Mouse (Mus musculus): ENCODE results near the gene Bcl2l12. TPM values are rescaled to one million over a fixed set of nuclear protein-coding genes. Genes with fewer than 3 reads are reported as not detected.

The Bcl2l12 gene
- total RNA-seq, 2 experiments from 2014 or later = 3.8 to 5.1 TPM

- intact Hi-C loops (cut with DNase I) = no loop called here
- DNase-seq (ENCODE audit: extremely low spot score in 1 of 2, low spot score in 2 of 2) = peak in 1 of 2 experiments; percentile 16
These were observed 55.6 kb downstream of the Bcl2l12 start, which contains the start of gene Tsks for GRCm38 (mm10) chr7:44942904-44943303. Gene Tsks, plus strand, starts transcription at chr7:44943204.

Small RNA genes within 50 kb of the gene (microRNA-seq; reads per million reads assigned to microRNA genes)
- gene Mir7054 = 5.2 reads per million, percentile 18 among the genes with 10 or more reads in this experiment

Other genes with a start within 250 kb of the Bcl2l12 start
- gene Zfp473, start 247.7 kb downstream of the Bcl2l12 start, total RNA-seq (2021) = under 1 TPM; 0.79 to 0.81 TPM
- gene Nup62, start 182.6 kb downstream of the Bcl2l12 start, total RNA-seq (2021) = 10 to 100 TPM; 39.8 to 42.9 TPM
- gene Il4i1, start 182.3 kb downstream of the Bcl2l12 start, total RNA-seq (2021) = 1 to 10 TPM; 1.1 to 2.7 TPM
- 10 to 100 TPM; 23.6 to 24.1 TPM for gene Atf5, start 182.1 kb downstream of the Bcl2l12 start, total RNA-seq (2021)
- gene Akt1s1, start 149.7 kb downstream of the Bcl2l12 start, total RNA-seq (2021) = 10 to 100 TPM; 69.6 to 74.9 TPM
- gene Tbc1d17, start 149.6 kb downstream of the Bcl2l12 start, total RNA-seq (2021) = 10 to 100 TPM; 43.2 to 61.0 TPM
- 10 to 100 TPM; 28.1 to 31.1 TPM for gene Pnkp, start 141.6 kb downstream of the Bcl2l12 start, total RNA-seq (2021)
- gene Ptov1, start 128.9 kb downstream of the Bcl2l12 start, total RNA-seq (2021) = 100 to 1,000 TPM; 251 to 269 TPM
- 100 to 1,000 TPM in 1 of 2 experiments, 10 to 100 TPM in 1; 98.0 to 110 TPM for gene Med25, start 106.0 kb downstream of the Bcl2l12 start, total RNA-seq (2021)
- gene Fuz, start 102.6 kb downstream of the Bcl2l12 start, total RNA-seq (2021) = 10 to 100 TPM; 17.8 to 19.0 TPM
- gene Ap2a1, start 69.2 kb downstream of the Bcl2l12 start, total RNA-seq (2021) = 100 to 1,000 TPM; 356 to 358 TPM
- gene Tsks, start 55.5 kb downstream of the Bcl2l12 start, total RNA-seq (2021) = 1 to 10 TPM; 1.0 to 1.7 TPM
- 10 to 100 TPM; 93.4 to 95.5 TPM for gene Cpt1c, start 23.9 kb downstream of the Bcl2l12 start, total RNA-seq (2021)
- gene Prmt1, start 12.1 kb downstream of the Bcl2l12 start, total RNA-seq (2021) = 100 to 1,000 TPM; 253 to 257 TPM
- 10 to 100 TPM; 25.5 to 32.2 TPM for gene Irf3, start 1.1 kb downstream of the Bcl2l12 start, total RNA-seq (2021)
- gene Scaf1, start 17.7 kb upstream of the Bcl2l12 start, total RNA-seq (2021) = 100 to 1,000 TPM; 156 to 160 TPM
- 1 to 10 TPM; 8.7 to 9.6 TPM for gene Rras, start 19.2 kb upstream of the Bcl2l12 start, total RNA-seq (2021)
- gene Prr12, start 54.2 kb upstream of the Bcl2l12 start, total RNA-seq (2021) = 10 to 100 TPM; 67.4 to 68.0 TPM
- 10 to 100 TPM; 50.1 to 52.3 TPM for gene Nosip, start 63.7 kb upstream of the Bcl2l12 start, total RNA-seq (2021)
- 1 to 10 TPM; 5.3 to 9.0 TPM for gene Prrg2, start 64.0 kb upstream of the Bcl2l12 start, total RNA-seq (2021)
- 1 to 10 TPM; 6.4 to 7.5 TPM for gene Rcn3, start 93.5 kb upstream of the Bcl2l12 start, total RNA-seq (2021)
- gene Fcgrt, start 105.1 kb upstream of the Bcl2l12 start, total RNA-seq (2021) = 10 to 100 TPM; 16.5 to 18.7 TPM
- gene Rps11, start 125.7 kb upstream of the Bcl2l12 start, total RNA-seq (2021) = 100 to 1,000 TPM; 482 to 530 TPM
- 100 to 1,000 TPM; 739 TPM for gene Rpl13a, start 130.0 kb upstream of the Bcl2l12 start, total RNA-seq (2021)
- not detected for gene Gm45713, start 137.5 kb upstream of the Bcl2l12 start, total RNA-seq (2021)
- 1 to 10 TPM; 2.7 to 3.3 TPM for gene Flt3l, start 137.7 kb upstream of the Bcl2l12 start, total RNA-seq (2021)
- 10 to 100 TPM; 60.0 to 66.7 TPM for gene Pih1d1, start 155.6 kb upstream of the Bcl2l12 start, total RNA-seq (2021)
- gene Aldh16a1, start 155.9 kb upstream of the Bcl2l12 start, total RNA-seq (2021) = 10 to 100 TPM; 13.3 to 16.7 TPM
- 1,000 to 10,000 TPM; 1,057 to 1,070 TPM for gene Slc17a7, start 165.2 kb upstream of the Bcl2l12 start, total RNA-seq (2021)
- under 1 TPM in 1 of 2 experiments, not detected in 1; 0.17 TPM for gene Gfy, start 180.9 kb upstream of the Bcl2l12 start, total RNA-seq (2021)
- not detected for gene Pth2, start 182.3 kb upstream of the Bcl2l12 start, total RNA-seq (2021)
- gene Ccdc155, start 206.2 kb upstream of the Bcl2l12 start, total RNA-seq (2021) = 1 to 10 TPM; 2.0 to 2.3 TPM
- gene Dkkl1, start 213.4 kb upstream of the Bcl2l12 start, total RNA-seq (2021) = 10 to 100 TPM; 16.3 to 18.7 TPM
- 1 to 10 TPM; 6.6 to 6.8 TPM for gene Tead2, start 217.0 kb upstream of the Bcl2l12 start, total RNA-seq (2021)
- 1 to 10 TPM; 4.1 to 4.3 TPM for gene Cd37, start 240.4 kb upstream of the Bcl2l12 start, total RNA-seq (2021)
- 1 to 10 TPM; 1.4 to 1.7 TPM for gene Slc6a16, start 242.4 kb upstream of the Bcl2l12 start, total RNA-seq (2021)